Mouse (Mus musculus) ES-E14 (cell line): ENCODE data around the gene Etv6. TPM values are rescaled to one million over a fixed set of nuclear protein-coding genes. Genes with fewer than 3 reads are reported as not detected.

Experiments used
- DNase-seq: peaks from one replicate; pipeline ENCODE4 v3.0.0-alpha.2; 2013; ENCODE audit warnings: low read depth, low spot score
- H3K27ac ChIP-seq: 2 replicates; pipeline ENCODE4 v1.5.1; 2012; ENCODE audit warnings: low read depth, mild to moderate bottlenecking, low read length, moderate library complexity, mixed read lengths; ENCODE audit not compliant: poor library complexity, insufficient read depth, severe bottlenecking
- H3K36me3 ChIP-seq: 2 replicates; pipeline ENCODE4 v1.6.1; 2012; ENCODE audit warnings: mild to moderate bottlenecking, low read length, moderate library complexity, mixed read lengths; ENCODE audit not compliant: control insufficient read depth, poor library complexity, insufficient read depth, severe bottlenecking
- H3K4me1 ChIP-seq, 2 experiments: fragments of 150-350 bp in 1 of 2; sonication (generic) in 1 of 2; 2 replicates each; pipeline ENCODE4 v1.6.1; 2012; ENCODE audit warnings: low read length in 2 of 2, mild to moderate bottlenecking in 1 of 2, mixed read lengths in 1 of 2; ENCODE audit not compliant: control insufficient read depth in 2 of 2, insufficient read depth in 2 of 2, poor library complexity in 1 of 2
- H3K4me3 ChIP-seq, 2 experiments: fragments of 150-350 bp in 1 of 2; sonication (generic) in 1 of 2; 2 replicates each; pipeline ENCODE4 v1.5.1; 2012; ENCODE audit warnings: low read length in 2 of 2, low read depth in 1 of 2, mild to moderate bottlenecking in 1 of 2, mixed read lengths in 1 of 2; ENCODE audit not compliant: insufficient read depth in 1 of 2, poor library complexity in 1 of 2, severe bottlenecking in 1 of 2
- H3K9ac ChIP-seq: 2 replicates; pipeline ENCODE4 v1.6.1; 2012; ENCODE audit warnings: low read depth, mild to moderate bottlenecking, low read length, mixed read lengths; ENCODE audit not compliant: poor library complexity, insufficient read depth, severe bottlenecking
- H3K9me3 ChIP-seq: fragments of 150-350 bp; sonication (generic); 2 replicates; pipeline ENCODE4 v1.6.1; 2012; ENCODE audit warnings: low read depth, mild to moderate bottlenecking, low read length; ENCODE audit not compliant: control insufficient read depth, insufficient read depth
- CHD2 ChIP-seq: IDR thresholded peaks from 2 replicates; pipeline ENCODE4 v1.6.1; 2014; ENCODE audit warnings: mild to moderate bottlenecking, low read depth, low read length, inconsistent platforms
- HCFC1 ChIP-seq: IDR thresholded peaks from 2 replicates; pipeline ENCODE4 v1.6.1; 2012; ENCODE audit warnings: low read length, inconsistent platforms, borderline replicate concordance; ENCODE audit not compliant: insufficient read depth
- MAFK ChIP-seq: IDR thresholded peaks from 2 replicates; pipeline ENCODE4 v1.6.1; 2014; ENCODE audit warnings: mild to moderate bottlenecking, low read depth, low read length, inconsistent platforms; ENCODE audit not compliant: insufficient read depth
- ZC3H11A ChIP-seq: IDR thresholded peaks from 2 replicates; pipeline ENCODE4 v1.6.1; 2012; ENCODE audit warnings: low read depth, mild to moderate bottlenecking, inconsistent platforms, low read length, borderline replicate concordance
- ZNF384 ChIP-seq: IDR thresholded peaks from 2 replicates; pipeline ENCODE4 v1.6.1; 2012; ENCODE audit warnings: low read depth, low read length, inconsistent platforms
- in situ Hi-C, 2 experiments: fragments of 600-800 bp; cut with MboI; formaldehyde crosslinking; loops; one replicate each; pipeline ENCODE4 v1.15.1; 2025; ENCODE audit warnings: low sequenced_read_pairs in 2 of 2, inconsistent platforms in 1 of 2; ENCODE audit not compliant: unreplicated experiment in 2 of 2
- total RNA-seq: library from RNA; depleted of rRNA; stranded (reverse); fragments of 300-350 nt; gene quantifications from 2 replicates; pipeline ENCODE4 v1.2.3, GENCODE M21; 2012

The Etv6 gene
- total RNA-seq, 1 experiment, result 11.8 TPM

GRCm38 (mm10) chr6:134252081-134252755, 216.7 kb downstream of the Etv6 start:
- Histone ChIP-seq H3K9ac (no peak overlapping the region), H3K36me3 (no peaks in the 10 kb centered on the region; the same call in 1 of the 2 replicates), H3K4me3 (no peak overlapping the region), H3K4me1 (peaks cover 0 to 11% of the 10 kb centered on the region in 2 experiments; a peak in 1 of 4 replicates), H3K9me3 (no peaks in the 10 kb centered on the region), H3K27ac (no peak overlapping the region)
- in situ Hi-C loops, result no loop called here
- DNase-seq, result no peak
- no peak for TF ChIP-seq HCFC1
- TF ChIP-seq ZC3H11A, result no peak
- no peak for TF ChIP-seq ZNF384
- no peak for TF ChIP-seq CHD2
- TF ChIP-seq MAFK, result no peak

- DNase-seq, result no peak
Observed at GRCm38 (mm10) chr6:134256369-134256768, 220.9 kb downstream of the Etv6 start.

GRCm38 (mm10) chr6:134259913-134260312, 224.4 kb downstream of the Etv6 start:
- DNase-seq, result no peak
- H3K27ac ChIP-seq, result no peak overlapping the region
- H3K9me3 ChIP-seq, result no peaks in the 10 kb centered on the region
- in situ Hi-C loops, result no loop called here
- H3K9ac ChIP-seq, result no peak overlapping the region
- peaks cover 0 to 4% of the 10 kb centered on the region in 2 experiments; a peak in 1 of 4 replicates for H3K4me1 ChIP-seq
- H3K4me3 ChIP-seq, result no peak overlapping the region
- peaks cover under 1% of the 10 kb centered on the region; the same call in 1 of the 2 replicates for H3K36me3 ChIP-seq
- peak; percentile 9; the same call in 1 of the 2 replicates for TF ChIP-seq ZC3H11A
- no peak for TF ChIP-seq CHD2

More at GRCm38 (mm10) chr6:134256369-134256768, 220.9 kb downstream of the Etv6 start:
- in situ Hi-C loops, result no loop called here
- Histone ChIP-seq H3K4me1 (peaks cover 0 to 6% of the 10 kb centered on the region in 2 experiments; a peak in 1 of 4 replicates), H3K36me3 (no peaks in the 10 kb centered on the region; the same call in 1 of the 2 replicates), H3K4me3 (no peak overlapping the region), H3K27ac (no peak overlapping the region), H3K9ac (no peak overlapping the region), H3K9me3 (no peaks in the 10 kb centered on the region)
- TF ChIP-seq CHD2 (no peak), HCFC1 (no peak), ZC3H11A (no peak), MAFK (no peak), ZNF384 (no peak)

- in situ Hi-C loops, result no loop called here
- H3K4me3 ChIP-seq, result no peak overlapping the region
- peaks cover 5% of the 10 kb centered on the region; the same call in 1 of the 2 replicates for H3K36me3 ChIP-seq
Observed at GRCm38 (mm10) chr6:134261904-134262303, 226.4 kb downstream of the Etv6 start.

More at GRCm38 (mm10) chr6:134261904-134262303, 226.4 kb downstream of the Etv6 start:
- Histone ChIP-seq H3K9ac (no peak overlapping the region), H3K4me1 (no peaks in the 10 kb centered on the region), H3K9me3 (no peaks in the 10 kb centered on the region), H3K27ac (no peak overlapping the region)
- TF ChIP-seq HCFC1 (no peak), ZC3H11A (no peak), CHD2 (no peak), ZNF384 (no peak), MAFK (no peak)
- no peak for DNase-seq
